Mouse (Mus musculus): ENCODE data around the gene Speer4e. TPM values are rescaled to one million over a fixed set of nuclear protein-coding genes. Genes with fewer than 3 reads are reported as not detected.
"Not testable (repeated sequence)": the region's sequence is repeated elsewhere in the genome, so short reads cannot be mapped to it uniquely, and the experiment has no call there.

The Speer4e gene
- polyA plus RNA-seq, 1 experiment from 2014 or later, result not detected

- H3K4me1 ChIP-seq; H3K27ac ChIP-seq; H3K4me3 ChIP-seq; ATAC-seq; H3K9ac ChIP-seq; H3K9me3 ChIP-seq (replicated peaks); H3K27me3 ChIP-seq (replicated peaks); H3K4me2 ChIP-seq; H3K36me3 ChIP-seq: not testable (repeated sequence)
- WGBS (ENCODE audit: insufficient replicate concordance), result 40% methylated on average over 4 of the region's 4 CpGs
Measured at GRCm38 (mm10) chr5:14947482-14948198, 9.4 kb upstream of the Speer4e start.

GRCm38 (mm10) chr5:14945524-14945923 is 7.3 kb upstream of the Speer4e start:
- 37% methylated on average over 4 of the region's 4 CpGs for WGBS (ENCODE audit: insufficient replicate concordance)
- ATAC-seq; H3K27ac ChIP-seq; H3K36me3 ChIP-seq; H3K27me3 ChIP-seq (replicated peaks); H3K9ac ChIP-seq; H3K9me3 ChIP-seq (replicated peaks); H3K4me3 ChIP-seq; H3K4me2 ChIP-seq; H3K4me1 ChIP-seq: not testable (repeated sequence)

- not testable (repeated sequence) for H3K27me3 ChIP-seq (replicated peaks); ATAC-seq; H3K36me3 ChIP-seq; H3K4me3 ChIP-seq; H3K4me1 ChIP-seq; H3K4me2 ChIP-seq; H3K27ac ChIP-seq; H3K9me3 ChIP-seq (replicated peaks); H3K9ac ChIP-seq
- 75% methylated on average over 1 of the region's 1 CpGs for WGBS (ENCODE audit: insufficient replicate concordance)
Measured at GRCm38 (mm10) chr5:14941043-14941442, 2.8 kb upstream of the Speer4e start.

GRCm38 (mm10) chr5:14933721-14934120 is 4.5 kb downstream of the Speer4e start:
- H3K4me2 ChIP-seq; H3K4me1 ChIP-seq; H3K9me3 ChIP-seq (replicated peaks); H3K27me3 ChIP-seq (replicated peaks); H3K9ac ChIP-seq; H3K4me3 ChIP-seq; ATAC-seq; H3K27ac ChIP-seq; H3K36me3 ChIP-seq: not testable (repeated sequence)
- WGBS (ENCODE audit: insufficient replicate concordance), result 55% methylated on average over 5 of the region's 6 CpGs

- not testable (repeated sequence) for H3K27me3 ChIP-seq (replicated peaks); H3K4me2 ChIP-seq; ATAC-seq; H3K9me3 ChIP-seq (replicated peaks); H3K4me3 ChIP-seq; H3K27ac ChIP-seq; H3K9ac ChIP-seq; H3K36me3 ChIP-seq; H3K4me1 ChIP-seq
- 22% methylated on average over 4 of the region's 4 CpGs for WGBS (ENCODE audit: insufficient replicate concordance)
Measured at GRCm38 (mm10) chr5:14927047-14927446, 11.2 kb downstream of the Speer4e start.

GRCm38 (mm10) chr5:14914799-14915198 is 23.4 kb downstream of the Speer4e start, which contains the start of gene Gm9758:
Gene Gm9758, minus strand, starts transcription at chr5:14914899.
- WGBS (ENCODE audit: insufficient replicate concordance), result 20% methylated on average over 1 of the region's 1 CpGs
- H3K4me2 ChIP-seq; H3K36me3 ChIP-seq; H3K27me3 ChIP-seq (replicated peaks); H3K27ac ChIP-seq; H3K4me1 ChIP-seq; H3K9me3 ChIP-seq (replicated peaks); ATAC-seq; H3K4me3 ChIP-seq; H3K9ac ChIP-seq: not testable (repeated sequence)

- not testable (repeated sequence) for H3K4me2 ChIP-seq; H3K27ac ChIP-seq; H3K27me3 ChIP-seq (replicated peaks); H3K9me3 ChIP-seq (replicated peaks); H3K4me1 ChIP-seq; H3K4me3 ChIP-seq; H3K36me3 ChIP-seq; ATAC-seq; H3K9ac ChIP-seq
- 50% methylated on average over 2 of the region's 3 CpGs for WGBS (ENCODE audit: insufficient replicate concordance)
Measured at GRCm38 (mm10) chr5:14914361-14914760, 23.9 kb downstream of the Speer4e start.

DNA sequence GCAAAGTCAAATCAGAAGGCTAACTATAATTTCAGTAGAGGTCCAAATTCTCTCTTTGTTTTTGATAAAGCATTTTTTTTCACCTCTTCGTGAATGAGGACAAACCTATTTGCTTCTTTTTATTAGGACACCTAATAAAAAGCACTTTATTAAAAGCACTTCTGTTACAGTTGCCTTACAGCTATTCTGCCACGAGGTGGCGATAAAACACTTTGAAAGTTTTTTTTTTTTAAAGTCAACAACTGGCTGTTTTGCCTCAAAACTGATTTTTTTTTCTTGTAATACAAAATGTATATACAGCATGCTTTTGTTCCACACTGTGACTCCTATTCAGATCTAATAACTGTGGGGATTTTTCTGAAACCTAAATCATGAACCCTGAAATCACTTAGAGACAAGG is 34.7 kb downstream of the Speer4e start:
- not testable (repeated sequence) for H3K27me3 ChIP-seq (replicated peaks); H3K27ac ChIP-seq; ATAC-seq; H3K4me2 ChIP-seq; H3K4me3 ChIP-seq; H3K4me1 ChIP-seq; H3K36me3 ChIP-seq; H3K9ac ChIP-seq; H3K9me3 ChIP-seq (replicated peaks)
- 11% methylated on average over 3 of the region's 3 CpGs for WGBS (ENCODE audit: insufficient replicate concordance)

- Histone ChIP-seq H3K9me3 (replicated peaks) (0 out of 2 replicates have a peak, but pooled peaks cover 6% of the 10 kb centered on the region), H3K9ac (no peak overlapping the region), H3K4me3 (no peak overlapping the region), H3K36me3 (no peaks in the 10 kb centered on the region), H3K27ac (no peak overlapping the region), H3K4me1 (no peaks in the 10 kb centered on the region), H3K27me3 (replicated peaks) (no peaks in the 10 kb centered on the region), H3K4me2 (no peak overlapping the region)
- WGBS (ENCODE audit: insufficient replicate concordance), result 45% methylated on average over 3 of the region's 3 CpGs
- ATAC-seq, result no peak
Measured at GRCm38 (mm10) chr5:14892242-14892641, 46.0 kb downstream of the Speer4e start.

DNA sequence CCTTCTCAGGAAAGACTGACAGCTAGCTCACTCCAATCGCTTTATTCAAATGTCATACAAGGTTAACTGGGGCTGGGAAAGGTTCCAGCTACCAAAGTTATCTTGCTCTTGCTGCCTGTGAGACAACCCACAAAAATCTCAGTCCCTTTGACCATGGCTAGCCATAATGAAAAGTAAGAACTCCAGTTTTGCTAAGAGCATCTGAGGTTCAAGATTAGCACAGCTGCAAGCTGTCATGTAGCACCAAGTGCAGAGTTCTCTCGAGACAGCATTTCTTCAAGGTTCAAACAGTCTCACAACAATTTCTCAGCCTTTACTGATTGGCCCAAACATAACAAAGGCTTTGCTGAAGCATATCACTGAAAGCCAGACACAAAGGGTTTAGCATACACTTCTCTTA is 52.9 kb downstream of the Speer4e start:
- WGBS (ENCODE audit: insufficient replicate concordance), result 38% methylated on average over 2 of the region's 2 CpGs

More for the DNA sequence above, 52.9 kb downstream of the Speer4e start:
- H3K4me3 ChIP-seq; H3K9me3 ChIP-seq (replicated peaks); H3K27me3 ChIP-seq (replicated peaks); H3K27ac ChIP-seq; H3K9ac ChIP-seq; H3K4me1 ChIP-seq; ATAC-seq; H3K4me2 ChIP-seq; H3K36me3 ChIP-seq: not testable (repeated sequence)

Other genes with a start within 250 kb of the Speer4e start
- not detected in 2 replicates for gene Gm9758, start 23.5 kb downstream of the Speer4e start, polyA plus RNA-seq (2016; fragmentation: Nextera tagmentation; extraction: Ambion mirVana)
- gene Gm10354, start 40.5 kb upstream of the Speer4e start, polyA plus RNA-seq (2016; fragmentation: Nextera tagmentation; extraction: Ambion mirVana), result not detected in 2 replicates
- not detected in 2 replicates for gene Gm17019, start 94.6 kb upstream of the Speer4e start, polyA plus RNA-seq (2016; fragmentation: Nextera tagmentation; extraction: Ambion mirVana)